Mouse (Mus musculus) midbrain, embryonic 11.5 days (tissue): ENCODE measurements around the gene Krtap4-1. TPM values are rescaled to one million over a fixed set of nuclear protein-coding genes. Genes with fewer than 3 reads are reported as not detected.
"Not testable (repeated sequence)": the region's sequence is repeated elsewhere in the genome, so short reads cannot be mapped to it uniquely, and the experiment has no call there.

Experiments used
- ATAC-seq: fragments of 200-750 bp; cut with Nextera tagmentation; 2 replicates; pipeline ENCODE4 v1.8.0; 2017; ENCODE audit warnings: moderate TSS enrichment, moderate library complexity; ENCODE audit not compliant: low FRiP score
- DNase-seq: peaks from one replicate; pipeline ENCODE4 v3.0.0; 2015; ENCODE audit warnings: low spot score; ENCODE audit errors: missing footprints
- H3K27ac ChIP-seq: fragments of 300-500 bp; sonication (generic); 2 replicates; pipeline ENCODE4 v1.5.1; 2014; ENCODE audit warnings: low read depth, low read length
- H3K27me3 ChIP-seq: fragments of 300-500 bp; sonication (generic); 2 replicates; pipeline ENCODE4 v1.6.1; 2014; ENCODE audit warnings: mild to moderate bottlenecking, low read length, moderate library complexity, mixed read lengths; ENCODE audit not compliant: control insufficient read depth, insufficient read depth
- H3K36me3 ChIP-seq: fragments of 300-500 bp; sonication (generic); 2 replicates; pipeline ENCODE4 v1.6.1; 2014; ENCODE audit warnings: mild to moderate bottlenecking, low read length, moderate library complexity, mixed read lengths; ENCODE audit not compliant: control insufficient read depth, insufficient read depth
- H3K4me1 ChIP-seq: fragments of 300-500 bp; sonication (generic); 2 replicates; pipeline ENCODE4 v1.6.1; 2014; ENCODE audit warnings: low read length; ENCODE audit not compliant: control insufficient read depth, insufficient read depth
- H3K4me2 ChIP-seq: fragments of 300-500 bp; sonication (generic); 2 replicates; pipeline ENCODE4 v1.6.1; 2014; ENCODE audit warnings: mild to moderate bottlenecking, moderate library complexity
- H3K4me3 ChIP-seq: fragments of 300-500 bp; sonication (generic); 2 replicates; pipeline ENCODE4 v1.5.1; 2014; ENCODE audit warnings: low read depth, low read length
- H3K9ac ChIP-seq: fragments of 300-500 bp; sonication (generic); 2 replicates; pipeline ENCODE4 v1.6.1; 2014; ENCODE audit warnings: low read length
- H3K9me3 ChIP-seq: fragments of 300-500 bp; sonication (generic); 2 replicates; pipeline ENCODE4 v1.6.1; 2016; ENCODE audit warnings: low read length; ENCODE audit not compliant: control insufficient read depth
- WGBS: fragments of 180-500 bp; shearing (Covaris S2); extraction: QIAGEN DNeasy Blood & Tissue Kit; methylation state at CpG from one replicate; pipeline ENCODE4 v1.1.7; 2014; 5-methylcytosine and 5-hydroxymethylcytosine counted together
- polyA plus RNA-seq: library from polyadenylated mRNA; unstranded; fragments of >200 nt; fragmentation: Nextera tagmentation; extraction: Ambion mirVana; gene quantifications from 2 replicates; pipeline ENCODE4 v1.2.1, GENCODE M21; 2014

The Krtap4-1 gene
- polyA plus RNA-seq: not detected in 2 replicates

DNA sequence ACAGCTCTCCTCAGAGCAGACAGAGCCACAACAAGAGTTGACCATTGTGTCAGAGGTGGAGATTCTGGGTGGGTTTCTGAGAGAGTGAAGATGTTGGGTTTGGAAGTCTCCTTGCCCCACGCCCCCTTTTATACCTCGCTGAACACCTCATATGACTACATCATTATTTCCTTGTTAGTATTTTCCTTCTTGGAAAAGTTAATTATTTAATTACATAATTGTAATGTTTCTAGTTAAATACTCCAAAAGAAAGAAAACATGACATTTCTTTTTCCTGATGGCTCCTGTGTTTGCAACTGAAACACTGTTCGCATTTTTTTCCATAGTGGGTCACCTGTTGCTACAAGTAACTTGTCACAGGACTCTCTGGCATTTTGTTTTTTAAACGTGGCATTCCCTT is at the start of gene Krtap4-1:
Gene Krtap4-1, minus strand, starts transcription at position 101 of the 400 bp plus-strand sequence.
- WGBS: 86% methylated on average over 4 of the region's 4 CpGs

DNA sequence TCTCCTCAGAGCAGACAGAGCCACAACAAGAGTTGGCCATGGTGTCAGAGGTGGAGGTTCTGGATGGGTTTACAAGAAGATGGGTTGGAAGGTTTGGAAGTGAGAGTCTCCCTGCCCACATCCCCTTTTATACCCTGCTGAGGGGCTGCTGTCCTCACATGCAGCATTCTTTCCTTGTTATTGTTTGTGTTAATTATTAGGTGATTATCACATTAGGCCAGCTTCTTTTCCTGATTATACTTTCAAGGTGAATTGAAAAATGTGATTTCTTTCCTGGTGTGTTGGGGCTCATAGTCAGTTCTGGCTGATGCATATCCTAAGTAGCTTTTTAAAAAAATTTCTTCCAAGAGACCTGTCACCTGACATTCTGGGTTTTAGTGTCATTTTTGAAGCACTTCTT is 37.8 kb upstream of the Krtap4-1 start, which contains the start of gene Krtap4-6:
Gene Krtap4-6, minus strand, starts transcription at position 101 of the 400 bp plus-strand sequence.
- Histone ChIP-seq H3K27me3 (no peaks in the 10 kb centered on the region), H3K4me2 (no peak within 1 kb of the TSS), H3K9ac (no peak within 1 kb of the TSS), H3K4me3 (no peak within 1 kb of the TSS), H3K27ac (no peak within 1 kb of the TSS), H3K36me3 (no peaks in the 10 kb centered on the region), H3K4me1 (no peaks in the 10 kb centered on the region), H3K9me3 (no peaks in the 10 kb centered on the region)
- ATAC-seq (no peak), DNase-seq (no peak)

More for the DNA sequence above, at the start of gene Krtap4-1:
- no peak within 1 kb of the TSS for H3K4me2 ChIP-seq
- H3K36me3 ChIP-seq: no peaks in the 10 kb centered on the region
- ATAC-seq (no peak), DNase-seq (no peak)
- no peaks in the 10 kb centered on the region for H3K9me3 ChIP-seq
- no peak within 1 kb of the TSS for H3K27ac ChIP-seq
- no peaks in the 10 kb centered on the region for H3K4me1 ChIP-seq
- H3K27me3 ChIP-seq: no peaks in the 10 kb centered on the region
- no peak within 1 kb of the TSS for H3K4me3 ChIP-seq
- H3K9ac ChIP-seq: no peak within 1 kb of the TSS

DNA sequence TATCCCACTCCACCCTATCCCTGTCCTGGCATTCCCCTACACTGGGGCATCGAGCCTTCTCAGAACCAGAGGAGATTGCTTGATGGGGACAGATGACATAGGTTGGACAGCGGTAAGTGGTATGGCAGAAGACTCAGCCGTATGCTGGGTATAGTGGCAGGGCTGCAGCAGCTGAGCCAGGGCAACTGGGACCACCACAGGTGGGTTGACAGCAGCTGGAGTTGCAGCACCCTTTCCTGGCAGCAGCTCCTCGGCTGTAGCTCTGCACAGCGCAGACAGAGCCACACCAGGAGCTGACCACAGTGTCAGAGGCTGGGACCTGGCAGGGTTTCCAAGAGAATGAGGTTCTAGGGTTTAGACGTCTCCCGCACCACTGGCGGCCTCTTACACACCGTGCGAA is 34.8 kb upstream of the Krtap4-1 start:
- DNase-seq (no peak), ATAC-seq (no peak)
- Histone ChIP-seq H3K27ac (no peak overlapping the region), H3K4me1 (no peaks in the 10 kb centered on the region), H3K4me2 (no peak overlapping the region), H3K27me3 (no peaks in the 10 kb centered on the region), H3K4me3 (no peak overlapping the region), H3K9me3 (no peaks in the 10 kb centered on the region), H3K9ac (no peak overlapping the region), H3K36me3 (no peaks in the 10 kb centered on the region)
- 88% methylated on average over 10 of the region's 10 CpGs for WGBS

DNA sequence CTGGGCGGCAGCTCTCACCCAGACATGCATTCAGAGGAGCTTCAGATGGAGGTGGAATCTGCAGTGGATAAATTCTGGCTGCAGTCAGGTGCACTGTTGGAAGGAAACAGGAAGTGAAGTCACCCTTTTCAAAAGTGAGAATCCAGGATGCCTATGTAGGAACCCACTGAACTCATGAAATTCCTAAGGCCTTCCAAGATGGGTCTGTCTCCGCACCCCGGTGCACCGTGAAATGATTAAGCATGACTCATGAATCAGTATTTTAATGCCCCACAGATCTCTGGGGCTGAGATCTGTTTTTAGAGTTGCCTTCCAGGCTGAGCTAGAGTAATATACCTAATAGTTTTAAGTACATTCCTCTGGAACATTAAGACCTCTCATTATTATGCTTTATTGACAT is 31.2 kb upstream of the Krtap4-1 start:
- Histone ChIP-seq H3K27me3 (no peaks in the 10 kb centered on the region), H3K9me3 (no peaks in the 10 kb centered on the region), H3K36me3 (no peaks in the 10 kb centered on the region), H3K4me3 (no peak overlapping the region), H3K9ac (no peak overlapping the region), H3K27ac (no peak overlapping the region), H3K4me1 (no peaks in the 10 kb centered on the region), H3K4me2 (no peak overlapping the region)
- 92% methylated on average over 4 of the region's 4 CpGs for WGBS
- ATAC-seq (no peak), DNase-seq (no peak)

DNA sequence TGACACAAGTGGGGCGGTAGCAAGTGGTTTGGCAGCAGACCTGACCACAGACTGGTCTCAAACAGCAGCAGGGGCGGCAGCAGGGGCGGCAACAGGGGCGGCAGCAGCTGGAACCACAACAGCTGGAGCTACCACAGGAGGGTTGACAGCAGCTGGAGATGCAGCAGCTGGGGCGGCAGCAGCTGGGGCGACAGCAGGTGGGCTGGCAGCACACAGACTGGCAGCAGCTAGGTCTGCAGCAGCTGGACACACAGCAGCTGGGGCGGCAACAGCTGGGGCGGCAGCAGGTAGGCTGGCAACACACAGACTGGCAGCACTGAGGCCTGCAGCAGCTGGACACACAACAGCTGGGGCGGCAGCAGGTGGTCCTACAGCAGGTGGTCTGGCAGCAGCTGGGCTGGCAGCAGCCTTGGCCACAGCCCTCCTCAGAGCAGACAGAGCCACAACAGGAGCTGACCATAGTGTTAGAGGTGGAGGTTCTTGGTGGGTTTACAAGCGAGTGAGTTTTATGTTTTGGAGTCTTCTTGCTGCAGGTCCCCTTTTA is 30.5 kb upstream of the Krtap4-1 start, which contains the start of gene Gm11563:
Gene Gm11563, minus strand, starts transcription at position 494 of the 544 bp plus-strand sequence.
- ATAC-seq, H3K9ac ChIP-seq, H3K4me1 ChIP-seq, H3K9me3 ChIP-seq, H3K4me2 ChIP-seq, H3K4me3 ChIP-seq, H3K27me3 ChIP-seq, H3K36me3 ChIP-seq, DNase-seq, H3K27ac ChIP-seq: not testable (repeated sequence)
- WGBS: 68% methylated on average over 10 of the region's 10 CpGs

DNA sequence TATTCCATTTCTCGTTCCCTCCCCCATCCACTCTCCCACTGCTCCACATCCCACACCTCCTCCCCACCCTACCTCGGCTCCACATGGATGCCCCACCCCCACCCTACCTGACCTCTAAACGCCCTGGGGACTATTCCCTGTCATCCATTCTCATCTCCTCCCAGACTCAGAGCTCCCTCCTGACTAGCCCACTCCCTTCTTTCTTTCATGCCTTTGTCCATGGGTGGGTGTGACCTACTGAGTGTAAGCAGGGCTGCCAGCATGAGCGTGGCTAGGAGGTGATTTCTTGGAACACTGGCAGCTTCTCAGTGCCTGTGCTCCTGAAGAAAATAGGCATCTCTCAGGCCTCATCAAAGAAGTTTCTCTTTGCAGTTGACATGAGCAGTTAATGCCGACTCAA is 29.0 kb upstream of the Krtap4-1 start:
- WGBS: 57% methylated on average over 5 of the region's 5 CpGs
- Histone ChIP-seq H3K27me3 (no peaks in the 10 kb centered on the region), H3K36me3 (no peaks in the 10 kb centered on the region), H3K4me3 (no peak overlapping the region), H3K4me1 (no peaks in the 10 kb centered on the region), H3K4me2 (no peak overlapping the region), H3K9ac (no peak overlapping the region), H3K9me3 (no peaks in the 10 kb centered on the region), H3K27ac (no peak overlapping the region)
- no peak for DNase-seq
- ATAC-seq: no peak

DNA sequence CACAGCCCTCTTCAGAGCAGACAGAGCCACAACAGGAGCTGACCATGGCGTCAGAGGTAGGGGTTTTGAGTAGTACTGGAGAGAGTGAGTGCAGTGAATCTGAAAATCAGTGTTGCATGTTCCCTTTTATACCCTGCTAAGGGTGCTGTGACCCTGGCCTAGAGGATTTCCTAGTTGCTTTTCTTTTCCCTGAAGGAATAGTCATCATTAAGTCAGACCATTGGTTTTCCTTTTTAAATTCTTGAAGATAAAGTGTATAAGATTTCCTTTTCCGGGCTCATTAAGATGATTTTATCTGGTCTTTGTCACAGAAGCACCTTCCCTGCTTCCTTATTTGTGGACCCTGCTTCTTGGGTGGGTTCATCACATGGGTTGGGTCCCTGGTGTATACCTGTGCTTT is 22.1 kb upstream of the Krtap4-1 start, which contains the start of gene Gm11555:
Gene Gm11555, minus strand, starts transcription at position 101 of the 400 bp plus-strand sequence.
- no peaks in the 10 kb centered on the region for H3K4me1 ChIP-seq
- ATAC-seq: no peak
- 81% methylated on average over 2 of the region's 2 CpGs for WGBS
- no peak within 1 kb of the TSS for H3K4me3 ChIP-seq
- no peak within 1 kb of the TSS for H3K4me2 ChIP-seq
- H3K9ac ChIP-seq: no peak within 1 kb of the TSS
- H3K9me3 ChIP-seq: no peaks in the 10 kb centered on the region
- no peak for DNase-seq
- H3K27me3 ChIP-seq: no peaks in the 10 kb centered on the region
- H3K27ac ChIP-seq: no peak within 1 kb of the TSS
- H3K36me3 ChIP-seq: no peaks in the 10 kb centered on the region

DNA sequence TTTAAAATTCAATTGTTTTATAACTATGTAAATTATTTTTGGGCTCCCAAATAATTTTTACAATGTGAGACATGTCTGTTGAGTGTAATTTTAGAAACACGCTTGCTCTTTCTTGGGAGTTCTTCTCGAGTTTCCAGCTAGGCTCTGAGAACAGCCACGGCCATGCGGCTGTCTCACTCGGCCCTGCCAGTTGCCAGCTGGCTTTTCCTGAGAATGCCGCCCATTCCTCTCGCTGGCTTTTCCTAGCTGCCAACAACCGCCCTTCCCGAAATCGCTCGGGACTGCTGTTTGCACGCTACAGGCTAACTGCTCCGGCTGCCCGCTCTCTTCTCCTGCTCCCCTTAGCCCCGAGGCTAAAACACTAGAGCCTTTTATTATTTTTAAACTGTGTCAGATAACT is 18.4 kb upstream of the Krtap4-1 start:
- Histone ChIP-seq H3K4me2 (no peak overlapping the region), H3K9ac (no peak overlapping the region), H3K36me3 (no peaks in the 10 kb centered on the region), H3K27ac (no peak overlapping the region), H3K4me1 (no peaks in the 10 kb centered on the region), H3K27me3 (no peaks in the 10 kb centered on the region), H3K9me3 (no peaks in the 10 kb centered on the region), H3K4me3 (no peak overlapping the region)
- ATAC-seq (no peak), DNase-seq (no peak)
- WGBS: 92% methylated on average over 15 of the region's 15 CpGs

DNA sequence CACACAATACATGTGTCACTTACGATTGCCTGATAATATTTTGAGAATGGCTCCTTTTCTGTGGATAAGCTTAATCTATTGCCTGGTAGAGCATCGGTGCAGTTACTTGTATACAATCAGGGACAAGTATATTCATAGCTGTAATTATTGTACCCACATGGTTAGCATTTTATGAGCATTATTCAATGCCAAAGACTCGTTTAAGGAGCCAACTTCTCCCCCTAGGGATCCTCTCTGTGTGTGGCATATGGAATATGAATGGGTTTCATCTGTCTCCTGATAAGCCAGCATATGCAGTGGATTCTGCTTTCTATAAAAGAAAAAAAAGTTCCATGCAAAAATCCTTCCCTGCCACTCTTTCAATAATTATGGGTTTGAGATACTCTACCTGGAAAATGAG is 16.3 kb upstream of the Krtap4-1 start:
- H3K27ac ChIP-seq: no peak overlapping the region
- H3K27me3 ChIP-seq: no peaks in the 10 kb centered on the region
- no peak overlapping the region for H3K4me2 ChIP-seq
- no peaks in the 10 kb centered on the region for H3K9me3 ChIP-seq
- no peak for ATAC-seq
- no peaks in the 10 kb centered on the region for H3K36me3 ChIP-seq
- H3K4me3 ChIP-seq: no peak overlapping the region
- H3K9ac ChIP-seq: no peak overlapping the region
- DNase-seq: no peak
- no peaks in the 10 kb centered on the region for H3K4me1 ChIP-seq
- WGBS: 86% methylated on average over 3 of the region's 3 CpGs
